Mouse (Mus musculus) kidney, adult 2 months (tissue): ENCODE results near the gene Gm49355.

Experiments
- CTCF ChIP-seq: fragments of 200-500 bp; conservative IDR thresholded peaks from 2 replicates; pipeline ENCODE4 v1.5.1; 2011; ENCODE audit warnings: low read depth, mild to moderate bottlenecking, control low read depth, low read length, moderate library complexity, mixed read lengths; ENCODE audit not compliant: insufficient read depth, insufficient read length
- POLR2A ChIP-seq: fragments of 200-500 bp; IDR thresholded peaks from one replicate; pipeline ENCODE4 v1.6.1; 2011; ENCODE audit warnings: low read depth, low read length, control low read depth

DNA sequence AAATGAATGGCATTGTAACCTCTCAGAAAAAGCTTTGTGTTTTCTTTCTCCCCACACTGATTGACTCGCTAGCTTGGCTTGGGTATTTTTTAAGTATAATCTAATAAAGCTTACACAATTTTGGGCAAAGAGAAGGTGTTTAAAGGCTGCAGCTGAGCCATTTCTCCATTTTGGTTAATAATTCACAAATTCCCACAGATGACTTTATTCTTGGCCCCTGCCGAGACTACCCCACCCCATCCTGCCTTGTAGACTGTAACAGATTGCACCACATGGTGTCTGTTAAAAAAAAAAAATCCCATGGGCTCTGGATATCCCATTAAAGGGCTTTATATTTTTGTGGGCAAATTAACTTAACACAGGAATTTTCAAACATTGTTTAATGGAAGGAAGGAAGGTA is 19.3 kb downstream of the Gm49355 start:
- TF ChIP-seq CTCF (no peak), POLR2A (no peak)
